Mouse (Mus musculus) lung, postnatal 4 days (tissue): Measurements from ENCODE around the gene Mab21l3.

Experiments used
- DNase-seq, 2 experiments: peaks; one replicate each; pipeline ENCODE4 v3.0.0; 2021

The Mab21l3 gene

DNA sequence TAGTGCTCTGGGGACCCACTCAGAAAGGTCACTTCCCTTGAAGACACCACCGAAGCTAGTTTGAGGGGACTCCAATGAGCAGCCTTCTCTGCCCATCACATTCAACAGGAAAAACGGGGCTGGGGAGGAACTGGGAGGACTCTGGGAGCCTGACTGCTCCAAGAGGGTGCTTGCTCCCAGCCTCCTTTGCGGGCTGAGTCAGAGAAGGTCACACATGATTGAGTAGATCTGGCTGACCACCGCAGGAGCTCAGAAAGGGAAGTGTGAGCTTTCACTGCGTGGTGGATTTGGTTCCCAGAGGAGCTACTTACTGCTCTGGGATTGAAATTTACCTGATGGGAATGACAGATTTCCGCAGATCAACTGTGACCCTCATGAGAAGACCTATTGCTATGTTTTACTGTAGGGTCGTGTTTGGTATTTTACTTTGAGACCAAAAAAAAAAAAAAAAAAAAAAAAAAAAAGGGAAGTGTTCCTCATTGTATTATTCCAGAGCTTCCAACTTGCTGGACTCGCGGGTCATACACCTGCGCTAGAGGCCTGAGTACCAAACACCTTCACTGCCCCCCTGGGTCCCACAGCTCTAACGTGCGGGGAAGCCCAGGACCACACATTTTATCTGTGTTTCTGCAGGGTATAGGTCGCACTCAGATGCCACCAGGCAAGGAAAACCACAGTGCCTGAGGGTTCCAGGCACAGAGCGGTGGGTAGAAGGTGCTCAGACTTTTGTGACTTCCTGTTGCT, 48.7 kb downstream of the Mab21l3 start:
- peak in 1 of 2 experiments; percentile 32 for DNase-seq

DNA sequence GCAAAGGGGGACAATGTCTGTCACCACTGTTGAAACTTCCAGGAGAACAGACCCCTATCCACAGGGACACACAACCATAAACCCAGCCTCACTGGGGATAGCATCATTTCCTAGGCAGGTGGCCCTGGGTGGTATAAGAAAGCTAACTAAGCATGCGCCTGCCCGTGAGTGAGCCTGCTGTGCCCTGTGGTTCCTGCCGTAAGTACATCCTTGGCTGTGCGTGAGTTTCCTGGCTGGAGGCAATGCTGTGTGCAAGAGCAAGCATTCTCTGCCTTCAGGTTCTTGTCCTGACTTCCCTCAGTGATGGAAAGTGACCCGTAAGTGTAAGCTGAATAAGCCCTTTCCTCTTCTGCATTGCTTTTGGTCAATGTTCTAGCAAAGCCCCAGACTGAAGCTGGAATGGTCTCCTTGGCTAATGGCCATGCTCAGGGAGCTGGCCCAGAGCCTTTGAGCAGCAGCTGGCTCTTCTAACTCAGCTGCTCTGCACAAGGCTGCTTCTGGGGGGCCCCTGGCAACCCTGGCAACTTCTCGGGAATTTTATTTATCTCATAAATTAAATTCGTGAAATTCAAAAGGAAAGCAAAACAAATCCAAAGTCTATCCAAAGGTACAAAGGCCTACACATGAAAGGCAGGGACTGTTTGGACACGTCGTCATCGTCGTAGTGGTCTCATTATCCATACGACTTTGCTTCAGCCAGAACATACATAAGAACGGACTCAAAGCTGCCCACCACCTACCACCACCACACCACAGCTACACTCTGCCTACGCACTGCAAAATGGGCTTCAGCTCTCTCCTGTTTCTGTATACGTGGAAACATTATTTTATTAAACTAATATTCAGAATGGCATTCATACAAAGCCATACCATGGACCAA, 50.7 kb downstream of the Mab21l3 start:
- DNase-seq, result peak; percentile 49 to 83

DNA sequence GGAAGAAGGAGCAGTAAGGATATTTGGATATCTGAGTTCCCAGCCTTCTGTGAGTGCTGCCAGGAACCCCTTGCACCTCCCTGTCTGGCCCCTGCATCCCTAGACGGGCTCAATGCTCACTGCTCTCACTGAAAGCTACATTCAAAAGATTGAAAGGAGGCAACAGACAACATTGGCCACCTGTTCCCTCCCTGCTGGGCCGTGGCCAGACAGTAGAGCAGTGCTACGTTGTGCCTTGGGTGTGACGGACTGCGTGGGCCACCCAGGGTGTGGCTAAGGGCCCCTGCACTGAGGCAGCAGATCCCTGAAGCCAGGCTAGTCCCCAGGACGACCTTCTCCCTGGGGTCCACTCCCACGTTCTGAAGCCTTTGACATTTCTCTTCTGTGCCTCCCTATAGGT, 52.5 kb downstream of the Mab21l3 start:
- no peak for DNase-seq

DNA sequence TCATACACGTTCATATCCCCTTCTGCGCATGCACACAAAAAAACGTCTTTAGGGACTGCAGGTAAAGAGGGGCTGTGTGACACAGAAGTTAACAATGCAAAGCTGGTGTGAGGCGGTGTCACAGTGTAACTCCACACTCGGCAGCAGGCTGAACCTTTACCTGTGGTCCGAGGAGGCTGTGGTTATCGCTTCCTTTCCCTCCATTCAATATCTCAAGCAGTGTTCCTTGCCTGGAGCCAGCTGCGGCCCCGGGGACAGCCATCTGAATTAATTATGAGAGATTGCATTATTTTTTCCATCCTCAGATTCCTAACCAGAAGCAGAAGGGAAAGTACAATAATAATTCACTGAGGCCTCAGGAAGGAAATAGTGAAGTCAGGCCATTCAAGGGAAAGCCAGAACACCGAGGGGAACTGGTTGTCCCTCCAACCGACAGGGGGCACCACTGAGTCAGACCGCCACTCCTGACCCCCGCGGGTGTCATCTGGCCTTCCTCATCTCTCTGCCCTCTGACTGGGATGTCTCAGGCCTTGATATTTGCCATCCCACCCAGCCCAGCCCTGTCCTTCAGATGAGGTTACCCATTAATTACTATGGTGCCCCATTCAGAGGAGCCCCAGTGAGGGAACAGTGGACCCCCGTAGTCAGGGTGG, 53.2 kb downstream of the Mab21l3 start:
- DNase-seq, result no peak

DNA sequence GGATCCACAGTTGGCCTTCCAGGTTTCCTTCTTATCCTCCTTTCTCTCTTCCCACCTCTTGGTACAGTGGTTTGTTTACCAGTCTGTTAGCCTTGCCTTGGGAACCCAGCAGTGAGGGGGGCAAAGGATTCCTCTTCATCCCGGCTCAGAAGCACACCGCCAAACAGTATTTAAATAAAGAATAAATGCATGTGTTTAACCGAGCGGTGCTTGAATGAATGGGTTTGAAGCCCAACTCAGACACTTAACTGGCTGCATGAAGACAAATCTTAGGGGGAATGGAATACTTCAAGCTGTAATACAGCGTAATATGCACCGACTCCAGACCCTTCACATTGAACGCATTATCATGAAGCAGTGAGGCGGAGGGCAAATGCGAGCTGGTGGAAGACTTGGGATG, 54.1 kb downstream of the Mab21l3 start:
- DNase-seq, result no peak

DNA sequence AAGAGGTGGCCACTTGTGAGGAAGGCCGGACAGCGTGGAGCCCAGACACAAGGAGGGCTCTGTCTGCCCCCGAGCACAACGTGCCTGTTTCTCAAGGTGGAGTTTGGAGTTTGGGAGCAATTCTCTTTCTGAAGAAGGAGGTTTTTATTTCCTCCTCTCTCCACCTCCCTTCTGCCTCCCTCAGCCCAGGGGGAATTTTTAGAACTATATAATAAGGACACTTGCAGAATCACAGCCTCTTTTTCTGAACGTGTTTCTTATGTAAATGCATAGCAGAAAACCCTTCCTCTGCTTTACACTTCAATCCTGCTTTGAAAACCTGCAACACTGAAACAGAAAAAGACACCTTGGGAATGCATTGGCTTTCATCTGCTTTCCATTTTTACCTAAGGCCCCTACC, 54.7 kb downstream of the Mab21l3 start:
- DNase-seq, result no peak

DNA sequence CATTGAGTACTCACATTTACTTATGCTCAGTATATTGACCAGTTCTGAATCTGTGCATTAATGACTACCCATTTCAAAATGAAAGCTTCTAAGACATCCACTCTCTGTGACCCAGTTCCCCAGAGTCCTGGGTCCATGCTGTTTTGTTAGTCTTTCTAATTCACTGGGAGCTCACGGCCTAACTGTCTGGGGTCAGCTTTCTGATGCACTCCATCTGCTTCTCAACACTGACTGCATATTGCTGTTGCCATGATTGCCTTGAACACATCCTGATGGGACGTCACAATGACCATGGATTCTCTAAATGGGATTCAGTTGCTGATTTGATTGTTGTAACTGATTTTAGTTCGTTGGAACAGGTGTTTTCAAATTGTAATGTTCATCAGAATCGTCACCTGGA, 56.6 kb downstream of the Mab21l3 start:
- DNase-seq, result no peak

DNA sequence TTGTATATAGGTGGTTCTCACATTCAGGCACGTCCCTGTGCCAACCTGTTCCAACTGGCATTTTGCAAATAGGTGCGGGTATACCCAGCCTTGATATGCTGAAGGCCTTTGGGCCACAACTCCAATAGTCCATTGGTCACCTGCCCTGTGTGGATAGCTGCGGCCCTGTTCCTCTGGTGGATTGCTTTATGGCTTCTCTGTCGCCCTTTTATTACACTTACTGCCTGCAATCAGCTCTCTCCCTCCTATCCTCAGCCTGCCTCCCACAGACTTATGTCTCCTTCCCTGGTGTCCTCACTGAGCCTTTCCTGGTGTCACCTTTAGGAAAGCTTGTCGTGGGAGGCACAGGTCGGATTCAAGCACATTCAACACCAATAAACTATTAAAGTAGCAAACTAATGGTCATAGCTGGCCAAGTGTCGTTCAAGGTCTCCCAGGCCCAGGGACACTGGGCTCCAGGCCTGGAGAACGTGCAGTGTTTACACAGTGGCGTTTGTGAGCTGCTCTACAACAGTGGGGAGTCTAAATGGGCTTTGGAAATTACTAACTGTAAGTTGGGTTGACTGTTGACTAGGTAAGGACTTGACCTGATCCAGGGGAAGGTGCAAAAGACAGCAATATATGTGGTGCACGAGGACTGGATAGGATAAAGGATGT, 63.9 kb downstream of the Mab21l3 start:
- DNase-seq, result no peak

DNA sequence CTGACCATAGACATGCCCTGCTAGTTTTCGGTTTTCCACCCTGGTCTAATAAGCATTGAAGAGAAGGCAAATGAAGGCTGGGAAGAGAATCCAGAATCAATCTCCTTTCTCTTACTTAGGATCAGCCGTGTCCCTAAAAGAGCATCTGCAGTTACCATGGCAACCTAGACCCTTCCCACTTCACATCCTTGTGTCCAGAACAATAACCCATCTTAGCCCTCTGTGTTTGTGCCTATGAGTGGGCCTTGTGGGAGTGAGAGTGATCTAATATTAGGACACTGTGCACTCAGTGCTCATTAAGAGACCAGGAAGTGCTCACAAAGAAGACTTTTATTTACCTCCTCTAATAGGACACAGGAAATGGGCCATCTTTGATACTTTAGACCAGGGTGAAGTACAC, 65.0 kb downstream of the Mab21l3 start:
- no peak for DNase-seq

DNA sequence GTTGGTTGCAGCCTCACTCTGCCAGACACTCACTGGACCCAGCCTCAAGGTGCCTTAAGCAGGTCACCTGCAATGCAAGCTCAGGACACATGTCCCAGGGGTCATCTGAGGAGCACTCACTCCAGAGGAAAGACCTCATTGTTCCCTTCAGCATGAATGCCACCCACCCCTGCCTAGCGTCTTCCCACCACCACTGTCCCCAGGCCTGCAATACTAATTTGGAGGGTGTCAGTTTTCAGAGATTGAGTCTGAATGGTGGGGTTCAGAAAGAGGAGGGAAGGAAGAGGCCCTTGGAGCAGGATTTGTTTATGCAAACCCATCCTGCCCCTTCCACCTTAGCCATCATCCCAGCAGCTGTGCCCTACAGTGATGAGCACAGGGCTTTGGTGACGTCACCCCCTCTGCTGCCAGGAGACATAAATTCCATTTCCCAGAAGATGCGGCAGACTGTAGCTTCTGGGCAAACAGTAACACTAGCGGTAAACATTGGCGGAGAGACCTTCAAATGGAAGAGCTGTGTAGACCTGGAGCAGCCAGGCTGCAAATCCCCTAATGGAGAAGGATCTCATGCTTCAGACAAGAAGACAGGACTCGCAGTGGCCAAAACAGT, 67.8 kb downstream of the Mab21l3 start:
- DNase-seq, result peak in 1 of 2 experiments; percentile 42

DNA sequence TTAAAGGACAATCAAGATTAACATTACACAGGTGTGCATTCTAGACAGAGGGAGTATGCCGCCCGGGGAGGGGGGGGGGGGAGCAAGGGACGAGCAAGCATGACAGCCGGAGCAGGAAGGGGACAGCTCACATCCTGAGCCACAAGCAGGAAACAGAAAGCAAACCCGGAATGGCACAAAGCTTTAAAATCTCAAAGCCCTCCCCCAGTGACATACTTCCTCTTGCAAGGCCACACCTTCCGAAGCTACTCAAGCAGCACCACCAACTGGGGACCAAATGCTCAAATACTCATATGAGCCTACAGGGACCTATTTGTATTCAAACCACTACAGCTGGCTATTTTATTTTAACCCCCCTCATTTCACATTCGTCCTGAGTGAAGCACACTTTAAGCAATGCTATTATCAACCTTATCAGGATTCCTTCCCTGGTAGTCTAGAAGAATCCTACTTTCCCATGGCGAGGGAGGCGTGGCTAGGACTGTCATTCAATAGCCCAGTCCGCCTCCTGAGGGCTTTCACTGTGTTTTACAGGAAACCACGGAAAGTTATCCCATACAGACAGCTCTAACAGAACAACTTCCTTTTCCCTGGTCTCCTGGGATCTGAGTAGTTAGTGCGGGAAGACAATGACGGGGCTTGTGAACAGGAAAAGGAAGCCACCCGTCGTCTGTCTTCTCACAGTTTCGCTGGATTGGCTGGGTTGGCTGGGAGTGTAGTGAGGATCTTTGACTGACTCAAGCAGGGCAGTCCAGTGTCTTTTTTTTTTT, 69.7 kb downstream of the Mab21l3 start:
- peak; percentile 42 to 68 for DNase-seq

DNA sequence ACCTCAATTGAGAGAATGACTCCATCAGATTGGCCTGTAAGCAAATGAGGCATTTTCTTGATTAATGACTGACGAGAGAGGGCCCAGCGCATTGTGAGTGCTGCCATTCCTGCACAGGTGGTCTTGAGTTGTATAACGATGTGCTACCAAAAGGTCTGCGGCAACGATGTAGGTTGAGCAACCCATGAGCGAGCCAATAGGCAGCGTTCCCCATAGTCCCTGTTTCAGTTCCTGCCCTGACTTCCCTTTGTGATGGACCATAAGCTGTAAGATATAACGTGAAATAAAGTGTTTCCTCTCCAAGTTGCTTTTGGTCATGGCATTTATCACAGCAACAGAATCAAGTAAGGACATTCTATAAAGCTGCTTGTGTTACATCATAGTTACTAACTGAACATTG, 73.0 kb downstream of the Mab21l3 start:
- DNase-seq, result no peak

DNA sequence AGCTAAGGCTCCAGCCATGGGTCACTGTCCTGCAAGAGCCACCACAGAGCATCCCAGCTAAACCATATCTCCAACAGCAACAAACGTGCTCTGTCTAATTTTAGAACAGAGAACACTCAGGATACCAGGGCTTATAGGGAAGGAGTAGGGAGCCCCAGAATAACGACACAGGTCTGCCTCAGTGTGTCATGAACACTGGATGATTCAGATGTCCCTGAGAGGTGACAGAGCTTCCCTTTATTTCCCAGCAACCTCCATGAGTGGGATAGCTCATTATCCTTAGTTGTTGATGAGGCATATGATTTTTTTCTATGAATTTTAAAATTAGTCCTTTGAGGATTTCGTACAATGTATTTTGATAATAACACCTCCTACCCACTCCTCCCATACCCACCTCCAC, 78.2 kb downstream of the Mab21l3 start:
- no peak for DNase-seq

DNA sequence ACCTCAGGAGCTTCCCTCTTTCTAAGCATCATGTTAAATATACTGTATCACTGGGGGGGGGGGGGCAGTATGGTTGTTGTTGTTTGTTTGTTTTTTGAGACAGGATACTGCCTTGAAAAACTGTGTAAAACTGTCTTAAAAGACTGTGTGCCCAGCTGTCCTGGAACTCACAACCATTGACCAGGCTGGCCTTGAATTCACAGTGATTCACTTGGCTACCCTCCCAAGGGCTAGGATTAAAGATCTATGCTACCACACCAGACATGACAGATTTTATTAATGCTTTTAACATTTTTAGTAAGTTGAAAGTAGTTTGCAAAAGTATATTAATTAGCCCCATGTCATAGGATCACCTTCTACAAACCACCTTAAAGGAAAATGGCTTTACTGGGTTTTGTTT, 85.2 kb downstream of the Mab21l3 start:
- DNase-seq, result no peak
